Mouse (Mus musculus): Measurements from ENCODE around the gene Gpr132. TPM values are rescaled to one million over a fixed set of nuclear protein-coding genes. Genes with fewer than 3 reads are reported as not detected.
A peak's percentile ranks its signal among the peaks of the same experiment; 100 is the strongest.

The Gpr132 gene
- polyA plus RNA-seq (2012; rRNA removed), result 0.04 TPM in 1 of 2 replicates, not detected in the other

GRCm38 (mm10) chr12:112868178-112869087, at the start of gene Gpr132:
Gpr132 (minus strand) TSS chr12:112868228.
- no peaks in the 10 kb centered on the region for H3K4me1 ChIP-seq (ENCODE audit: control insufficient read depth, insufficient read depth, low read length)
- H3K27ac ChIP-seq (ENCODE audit: insufficient read depth, low read length), result no peak within 1 kb of the TSS
- no peak within 1 kb of the TSS for H3K4me3 ChIP-seq (ENCODE audit: insufficient read depth, low read length)
- no peak for TF ChIP-seq CTCF (IDR thresholded peaks at IDR 0.05; ENCODE audit: extremely low read depth, insufficient read depth, low read length)

GRCm38 (mm10) chr12:112917486-112917885, 49.5 kb upstream of the Gpr132 start:
- no peak overlapping the region for H3K4me3 ChIP-seq (ENCODE audit: insufficient read depth, low read length)
- 0 out of 2 replicates have a peak, but pooled peaks cover 1% of the 10 kb centered on the region for H3K4me1 ChIP-seq (ENCODE audit: control insufficient read depth, insufficient read depth, low read length)
- peak overlapping the region; percentile 67 for H3K27ac ChIP-seq (ENCODE audit: insufficient read depth, low read length)
- TF ChIP-seq CTCF (IDR thresholded peaks at IDR 0.05; ENCODE audit: extremely low read depth, insufficient read depth, low read length), result no peak
- TF ChIP-seq POLR2A (IDR thresholded peaks at IDR 0.05; ENCODE audit: extremely low read depth, insufficient read depth, low read length), result no peak

GRCm38 (mm10) chr12:112916698-112917400, 48.8 kb upstream of the Gpr132 start:
- Histone ChIP-seq H3K4me3 (ENCODE audit: insufficient read depth, low read length) (no peak overlapping the region), H3K27ac (ENCODE audit: insufficient read depth, low read length) (peak overlapping the region; percentile 67; the same call in 1 of the 2 replicates), H3K4me1 (ENCODE audit: control insufficient read depth, insufficient read depth, low read length) (0 out of 2 replicates have a peak, but pooled peaks cover under 1% of the 10 kb centered on the region)
- no peak for TF ChIP-seq POLR2A (IDR thresholded peaks at IDR 0.05; ENCODE audit: extremely low read depth, insufficient read depth, low read length)
- TF ChIP-seq CTCF (IDR thresholded peaks at IDR 0.05; ENCODE audit: extremely low read depth, insufficient read depth, low read length), result no peak

GRCm38 (mm10) chr12:112915587-112915986, 47.6 kb upstream of the Gpr132 start:
- TF ChIP-seq CTCF (IDR thresholded peaks at IDR 0.05; ENCODE audit: extremely low read depth, insufficient read depth, low read length) (no peak), POLR2A (IDR thresholded peaks at IDR 0.05; ENCODE audit: extremely low read depth, insufficient read depth, low read length) (no peak)
- Histone ChIP-seq H3K4me1 (ENCODE audit: control insufficient read depth, insufficient read depth, low read length) (no peaks in the 10 kb centered on the region), H3K4me3 (ENCODE audit: insufficient read depth, low read length) (no peak overlapping the region), H3K27ac (ENCODE audit: insufficient read depth, low read length) (no peak overlapping the region)

GRCm38 (mm10) chr12:112914527-112914926, 46.5 kb upstream of the Gpr132 start:
- no peak for TF ChIP-seq POLR2A (IDR thresholded peaks at IDR 0.05; ENCODE audit: extremely low read depth, insufficient read depth, low read length)
- no peak for TF ChIP-seq CTCF (IDR thresholded peaks at IDR 0.05; ENCODE audit: extremely low read depth, insufficient read depth, low read length)
- Histone ChIP-seq H3K4me1 (ENCODE audit: control insufficient read depth, insufficient read depth, low read length) (no peaks in the 10 kb centered on the region), H3K27ac (ENCODE audit: insufficient read depth, low read length) (no peak overlapping the region), H3K4me3 (ENCODE audit: insufficient read depth, low read length) (no peak overlapping the region)

GRCm38 (mm10) chr12:112912951-112913745, 45.1 kb upstream of the Gpr132 start:
- Histone ChIP-seq H3K27ac (ENCODE audit: insufficient read depth, low read length) (no peak overlapping the region), H3K4me3 (ENCODE audit: insufficient read depth, low read length) (no peak overlapping the region), H3K4me1 (ENCODE audit: control insufficient read depth, insufficient read depth, low read length) (no peaks in the 10 kb centered on the region)
- TF ChIP-seq CTCF (IDR thresholded peaks at IDR 0.05; ENCODE audit: extremely low read depth, insufficient read depth, low read length) (no peak), POLR2A (IDR thresholded peaks at IDR 0.05; ENCODE audit: extremely low read depth, insufficient read depth, low read length) (no peak)

GRCm38 (mm10) chr12:112911701-112912100, 43.7 kb upstream of the Gpr132 start:
- H3K27ac ChIP-seq (ENCODE audit: insufficient read depth, low read length), result no peak overlapping the region

GRCm38 (mm10) chr12:112908991-112909390, 41.0 kb upstream of the Gpr132 start:
- no peak overlapping the region for H3K4me3 ChIP-seq (ENCODE audit: insufficient read depth, low read length)
- no peak overlapping the region for H3K27ac ChIP-seq (ENCODE audit: insufficient read depth, low read length)
- H3K4me1 ChIP-seq (ENCODE audit: control insufficient read depth, insufficient read depth, low read length), result no peaks in the 10 kb centered on the region
- no peak for TF ChIP-seq CTCF (IDR thresholded peaks at IDR 0.05; ENCODE audit: extremely low read depth, insufficient read depth, low read length)

More at GRCm38 (mm10) chr12:112911701-112912100, 43.7 kb upstream of the Gpr132 start:
- H3K4me1 ChIP-seq (ENCODE audit: control insufficient read depth, insufficient read depth, low read length), result no peaks in the 10 kb centered on the region
- H3K4me3 ChIP-seq (ENCODE audit: insufficient read depth, low read length), result no peak overlapping the region
- TF ChIP-seq CTCF (IDR thresholded peaks at IDR 0.05; ENCODE audit: extremely low read depth, insufficient read depth, low read length), result no peak

GRCm38 (mm10) chr12:112905001-112905400, 37.0 kb upstream of the Gpr132 start:
- Histone ChIP-seq H3K4me3 (ENCODE audit: insufficient read depth, low read length) (no peak overlapping the region), H3K4me1 (ENCODE audit: control insufficient read depth, insufficient read depth, low read length) (no peaks in the 10 kb centered on the region; the same call in 1 of the 2 replicates), H3K27ac (ENCODE audit: insufficient read depth, low read length) (no peak overlapping the region)
- TF ChIP-seq POLR2A (IDR thresholded peaks at IDR 0.05; ENCODE audit: extremely low read depth, insufficient read depth, low read length) (no peak), CTCF (IDR thresholded peaks at IDR 0.05; ENCODE audit: extremely low read depth, insufficient read depth, low read length) (no peak)

Measured in cortical plate, adult 2 months (tissue).